29 mouse cellular contexts compared by ENCODE assay signal in genomic region chr5:92080400-92080799, GRCm38 (mm10). TPM values are rescaled to one million over a fixed set of nuclear protein-coding genes. Genes with fewer than 3 reads are reported as not detected.
DNase-seq lines count a peak whose midpoint lies in the region; ATAC-seq lines count a peak whose summit lies in the region.
"Had no signal": no experiment of that assay in that cellular context is flagged by ENCODE, and none has a peak within 500 bp of the region (broad histone marks: within the 10 kb centered on the region; RNA-seq: fewer than 3 reads in every experiment).

No protein-coding gene starts in this region.

- peak; percentile 39 to 73 for DNase-seq in adrenal gland, adult (ENCODE audit: inconsistent age in 2 of 2, low spot score in 1 of 2)
- no peak for DNase-seq in adrenal gland, postnatal 10 days
- DNase-seq in hindbrain, embryonic 14.5 days (ENCODE audit: low spot score): no peak
- DNase-seq in hindbrain, embryonic 11.5 days (ENCODE audit: low spot score): no peak
- no peak for DNase-seq in neural tube, embryonic 10.5 days (ENCODE audit: extremely low spot score, low spot score)
- no peak for DNase-seq in kidney, adult 11 months
- no peak for DNase-seq in gastrocnemius, postnatal 25 days
- DNase-seq: adrenal gland, postnatal 25 days; cerebellum, adult 11-12 months; cerebellum, adult 9-11 months; forebrain, postnatal 0 days; gastrocnemius, postnatal 10 days; heart, postnatal 36 days; kidney, adult 9 months; kidney, postnatal 10 days; layer of hippocampus, postnatal 36 days; left cerebral cortex, postnatal 4 days; lung, adult 18-20 months; lung, postnatal 4 days; right cerebral cortex, adult 18-20 months had no signal

- no peak overlapping the region for H3K9ac ChIP-seq in hindbrain, embryonic 14.5 days
- no peak overlapping the region for H3K9ac ChIP-seq in hindbrain, embryonic 11.5 days (ENCODE audit: low read depth, low read length)
- H3K9ac ChIP-seq in neural tube, embryonic 13.5 days: no peak overlapping the region
- H3K9ac ChIP-seq: embryonic facial prominence, embryonic 13.5 days; forebrain, postnatal 0 days had no signal

- ATAC-seq in hindbrain, embryonic 14.5 days (ENCODE audit: low FRiP score): no peak
- no peak for ATAC-seq in hindbrain, embryonic 11.5 days (ENCODE audit: low FRiP score)
- ATAC-seq in neural tube, embryonic 13.5 days (ENCODE audit: low read depth): no peak
- ATAC-seq: activated CD4-positive, CD25-positive, alpha-beta regulatory T cell, adult 4 months; forebrain, postnatal 0 days; intestine, embryonic 16.5 days; lung, postnatal 0 days had no signal

- H3K4me2 ChIP-seq in hindbrain, embryonic 14.5 days (replicated peaks): 0 out of 2 replicates have a peak overlapping the region, but pooled peaks have one; percentile 79
- H3K4me2 ChIP-seq in hindbrain, embryonic 11.5 days (replicated peaks; ENCODE audit: low read depth, low read length): no peak overlapping the region
- peak overlapping the region; percentile 57; the same call in 1 of the 2 replicates for H3K4me2 ChIP-seq in neural tube, embryonic 13.5 days
- H3K4me2 ChIP-seq: heart, embryonic 11.5 days had no signal

- WGBS in hindbrain, embryonic 14.5 days: 68% methylated on average over 1 of the region's 1 CpGs
- WGBS in hindbrain, embryonic 11.5 days: 83% methylated on average over 1 of the region's 1 CpGs
- WGBS in neural tube, embryonic 13.5 days: 67% methylated on average over 1 of the region's 1 CpGs

- no peaks in the 10 kb centered on the region for H3K9me3 ChIP-seq in hindbrain, embryonic 14.5 days (ENCODE audit: control insufficient read depth, low read length)
- H3K9me3 ChIP-seq in hindbrain, embryonic 11.5 days (ENCODE audit: control insufficient read depth, low read length): no peaks in the 10 kb centered on the region
- H3K9me3 ChIP-seq in neural tube, embryonic 13.5 days: no peaks in the 10 kb centered on the region
- H3K9me3 ChIP-seq: embryonic facial prominence, embryonic 13.5 days; forebrain, embryonic 10.5 days; megakaryocyte, embryonic 14.5 days; midbrain, embryonic 12.5 days had no signal

- no peaks in the 10 kb centered on the region for H3K36me3 ChIP-seq in hindbrain, embryonic 14.5 days (replicated peaks; ENCODE audit: control insufficient read depth, insufficient read depth)
- H3K36me3 ChIP-seq in hindbrain, embryonic 11.5 days (ENCODE audit: control insufficient read depth, insufficient read depth, low read length): no peaks in the 10 kb centered on the region
- peaks cover 6% of the 10 kb centered on the region; the same call in 1 of the 2 replicates for H3K36me3 ChIP-seq in neural tube, embryonic 13.5 days
- H3K36me3 ChIP-seq: embryonic facial prominence, embryonic 13.5 days; midbrain, embryonic 12.5 days had no signal

- H3K4me1 ChIP-seq in hindbrain, embryonic 14.5 days (replicated peaks; ENCODE audit: control insufficient read depth, insufficient read depth, low read length): peaks cover 42% of the 10 kb centered on the region
- H3K4me1 ChIP-seq in hindbrain, embryonic 11.5 days (replicated peaks; ENCODE audit: control insufficient read depth, insufficient read depth, low read length): no peaks in the 10 kb centered on the region
- peaks cover 36% of the 10 kb centered on the region for H3K4me1 ChIP-seq in neural tube, embryonic 13.5 days (replicated peaks)

- no peak overlapping the region for H3K4me3 ChIP-seq in hindbrain, embryonic 14.5 days (replicated peaks; ENCODE audit: low read length)
- no peak overlapping the region for H3K4me3 ChIP-seq in hindbrain, embryonic 11.5 days (ENCODE audit: low read depth, low read length)
- no peak overlapping the region for H3K4me3 ChIP-seq in neural tube, embryonic 13.5 days
- H3K4me3 ChIP-seq: embryonic facial prominence, embryonic 13.5 days; megakaryocyte, embryonic 14.5 days; midbrain, embryonic 12.5 days had no signal

- H3K27ac ChIP-seq in hindbrain, embryonic 14.5 days: no peak overlapping the region
- no peak overlapping the region for H3K27ac ChIP-seq in hindbrain, embryonic 11.5 days (ENCODE audit: low read depth, low read length)
- no peak overlapping the region for H3K27ac ChIP-seq in neural tube, embryonic 13.5 days (replicated peaks)
- H3K27ac ChIP-seq: embryonic facial prominence, embryonic 13.5 days; forebrain, embryonic 10.5 days; midbrain, embryonic 12.5 days had no signal

- no peaks in the 10 kb centered on the region for H3K27me3 ChIP-seq in hindbrain, embryonic 14.5 days (ENCODE audit: control insufficient read depth, insufficient read depth, low read length)
- H3K27me3 ChIP-seq in hindbrain, embryonic 11.5 days (ENCODE audit: control insufficient read depth, insufficient read depth, low read length): no peaks in the 10 kb centered on the region
- no peaks in the 10 kb centered on the region for H3K27me3 ChIP-seq in neural tube, embryonic 13.5 days
- H3K27me3 ChIP-seq: embryonic facial prominence, embryonic 13.5 days; megakaryocyte, embryonic 14.5 days; midbrain, embryonic 12.5 days had no signal

RNA-seq across cellular contexts. Expression of gene G3bp2, which starts 3.1 kb away (rescaled TPM):
- total RNA-seq in adrenal gland, postnatal 10 days (2021): 10 to 100 TPM; 92.8 to 96.6 TPM
- 377 and 384 TPM in 2 replicates for polyA plus RNA-seq in hindbrain, embryonic 14.5 days (2014; fragmentation: Nextera tagmentation; extraction: Ambion mirVana)
- 333 and 359 TPM in 2 replicates for polyA plus RNA-seq in hindbrain, embryonic 11.5 days (2014; fragmentation: Nextera tagmentation; extraction: Ambion mirVana)
- polyA plus RNA-seq in neural tube, embryonic 13.5 days (2015; fragmentation: Nextera tagmentation; extraction: Ambion mirVana): 380 and 403 TPM in 2 replicates
- 10 to 100 TPM; 48.8 to 51.7 TPM for total RNA-seq in gastrocnemius, postnatal 25 days (2021)

RNA-seq across cellular contexts. Expression of gene Cdkl2, which starts 36.7 kb away (rescaled TPM):
- 1 to 10 TPM; 5.4 to 6.0 TPM for total RNA-seq in adrenal gland, postnatal 10 days (2021)
- 13.5 and 18.9 TPM in 2 replicates for polyA plus RNA-seq in hindbrain, embryonic 14.5 days (2014; fragmentation: Nextera tagmentation; extraction: Ambion mirVana)
- polyA plus RNA-seq in hindbrain, embryonic 11.5 days (2014; fragmentation: Nextera tagmentation; extraction: Ambion mirVana): 1.4 and 1.7 TPM in 2 replicates
- polyA plus RNA-seq in neural tube, embryonic 13.5 days (2015; fragmentation: Nextera tagmentation; extraction: Ambion mirVana): 4.8 and 5.2 TPM in 2 replicates
- total RNA-seq in gastrocnemius, postnatal 25 days (2021): 1 to 10 TPM; 3.7 to 4.1 TPM

RNA-seq across cellular contexts. Expression of gene Uso1, which starts 57.3 kb away (rescaled TPM):
- 10 to 100 TPM; 64.1 to 71.5 TPM for total RNA-seq in adrenal gland, postnatal 10 days (2021)
- 27.4 and 30.9 TPM in 2 replicates for polyA plus RNA-seq in hindbrain, embryonic 14.5 days (2014; fragmentation: Nextera tagmentation; extraction: Ambion mirVana)
- polyA plus RNA-seq in hindbrain, embryonic 11.5 days (2014; fragmentation: Nextera tagmentation; extraction: Ambion mirVana): 31.3 and 34.1 TPM in 2 replicates
- polyA plus RNA-seq in neural tube, embryonic 13.5 days (2015; fragmentation: Nextera tagmentation; extraction: Ambion mirVana): 45.7 and 49.3 TPM in 2 replicates
- 10 to 100 TPM; 56.6 to 58.4 TPM for total RNA-seq in gastrocnemius, postnatal 25 days (2021)

Comparison
In these comparisons a context has a peak if more than half of its experiments do, and no peak if none do; other contexts are left out.
1. DNase-seq: peak in adrenal gland, adult (2 of 2); none in adrenal gland, postnatal 10 days (single experiment), hindbrain, embryonic 14.5 days (single experiment), hindbrain, embryonic 11.5 days (single experiment), neural tube, embryonic 10.5 days (single experiment), kidney, adult 11 months (single experiment) and gastrocnemius, postnatal 25 days (single experiment).